Mouse (Mus musculus): ENCODE measurements around the gene Plxna4.

Gene Plxna4

GRCm38 (mm10) chr6:32479765-32480164 is 108.2 kb downstream of the Plxna4 start:
- H3K9me3 ChIP-seq (ENCODE audit: low read length): peaks cover 4% of the 10 kb centered on the region; the same call in 1 of the 2 replicates
- no peaks in the 10 kb centered on the region for H3K4me1 ChIP-seq (replicated peaks; ENCODE audit: low read depth, low read length)
- TF ChIP-seq CTCF (conservative IDR thresholded peaks at IDR 0.05; ENCODE audit: low read length) (no peak), NANOG (IDR thresholded peaks at IDR 0.05; ENCODE audit: borderline replicate concordance, low read length) (no peak), POU5F1 (IDR thresholded peaks at IDR 0.05; ENCODE audit: borderline replicate concordance, low read length) (no peak)
- H3K4me3 ChIP-seq (replicated peaks; ENCODE audit: low read length): no peak overlapping the region
- H3K27me3 ChIP-seq (ENCODE audit: insufficient read depth, low read length): no peaks in the 10 kb centered on the region
- no peaks in the 10 kb centered on the region for H3K36me3 ChIP-seq (ENCODE audit: insufficient read depth, low read length)

GRCm38 (mm10) chr6:32479193-32479758 is 108.7 kb downstream of the Plxna4 start:
- H3K4me1 ChIP-seq (replicated peaks; ENCODE audit: low read depth, low read length): no peaks in the 10 kb centered on the region
- H3K9me3 ChIP-seq (ENCODE audit: low read length): peaks cover 4% of the 10 kb centered on the region; the same call in 1 of the 2 replicates

GRCm38 (mm10) chr6:32475958-32476357 is 112.0 kb downstream of the Plxna4 start:
- Histone ChIP-seq H3K9me3 (ENCODE audit: low read length) (no peaks in the 10 kb centered on the region), H3K4me1 (replicated peaks; ENCODE audit: low read depth, low read length) (no peaks in the 10 kb centered on the region), H3K27me3 (ENCODE audit: insufficient read depth, low read length) (no peaks in the 10 kb centered on the region), H3K4me3 (replicated peaks; ENCODE audit: low read length) (no peak overlapping the region), H3K36me3 (ENCODE audit: insufficient read depth, low read length) (no peaks in the 10 kb centered on the region)
- no peak for TF ChIP-seq NANOG (IDR thresholded peaks at IDR 0.05; ENCODE audit: borderline replicate concordance, low read length)
- TF ChIP-seq POU5F1 (IDR thresholded peaks at IDR 0.05; ENCODE audit: borderline replicate concordance, low read length): no peak
- TF ChIP-seq CTCF (conservative IDR thresholded peaks at IDR 0.05; ENCODE audit: low read length): no peak

More at GRCm38 (mm10) chr6:32479193-32479758, 108.7 kb downstream of the Plxna4 start:
- no peak for TF ChIP-seq CTCF (conservative IDR thresholded peaks at IDR 0.05; ENCODE audit: low read length)
- TF ChIP-seq NANOG (IDR thresholded peaks at IDR 0.05; ENCODE audit: borderline replicate concordance, low read length): no peak
- TF ChIP-seq POU5F1 (IDR thresholded peaks at IDR 0.05; ENCODE audit: borderline replicate concordance, low read length): no peak
- Histone ChIP-seq H3K4me3 (replicated peaks; ENCODE audit: low read length) (no peak overlapping the region), H3K27me3 (ENCODE audit: insufficient read depth, low read length) (no peaks in the 10 kb centered on the region), H3K36me3 (ENCODE audit: insufficient read depth, low read length) (no peaks in the 10 kb centered on the region)

GRCm38 (mm10) chr6:32472062-32472461 is 115.9 kb downstream of the Plxna4 start:
- TF ChIP-seq CTCF (conservative IDR thresholded peaks at IDR 0.05; ENCODE audit: low read length) (no peak), POU5F1 (IDR thresholded peaks at IDR 0.05; ENCODE audit: borderline replicate concordance, low read length) (no peak), NANOG (IDR thresholded peaks at IDR 0.05; ENCODE audit: borderline replicate concordance, low read length) (no peak)
- no peaks in the 10 kb centered on the region for H3K4me1 ChIP-seq (replicated peaks; ENCODE audit: low read depth, low read length)

GRCm38 (mm10) chr6:32471639-32472038 is 116.4 kb downstream of the Plxna4 start:
- Histone ChIP-seq H3K9me3 (ENCODE audit: low read length) (no peaks in the 10 kb centered on the region), H3K4me3 (replicated peaks; ENCODE audit: low read length) (no peak overlapping the region), H3K27me3 (ENCODE audit: insufficient read depth, low read length) (no peaks in the 10 kb centered on the region), H3K4me1 (replicated peaks; ENCODE audit: low read depth, low read length) (no peaks in the 10 kb centered on the region), H3K36me3 (ENCODE audit: insufficient read depth, low read length) (no peaks in the 10 kb centered on the region)
- TF ChIP-seq POU5F1 (IDR thresholded peaks at IDR 0.05; ENCODE audit: borderline replicate concordance, low read length) (no peak), CTCF (conservative IDR thresholded peaks at IDR 0.05; ENCODE audit: low read length) (no peak), NANOG (IDR thresholded peaks at IDR 0.05; ENCODE audit: borderline replicate concordance, low read length) (no peak)

More at GRCm38 (mm10) chr6:32472062-32472461, 115.9 kb downstream of the Plxna4 start:
- no peaks in the 10 kb centered on the region for H3K27me3 ChIP-seq (ENCODE audit: insufficient read depth, low read length)
- H3K9me3 ChIP-seq (ENCODE audit: low read length): no peaks in the 10 kb centered on the region
- no peaks in the 10 kb centered on the region for H3K36me3 ChIP-seq (ENCODE audit: insufficient read depth, low read length)
- H3K4me3 ChIP-seq (replicated peaks; ENCODE audit: low read length): no peak overlapping the region

- no peak for TF ChIP-seq POU5F1 (IDR thresholded peaks at IDR 0.05; ENCODE audit: borderline replicate concordance, low read length)
- no peak for TF ChIP-seq CTCF (conservative IDR thresholded peaks at IDR 0.05; ENCODE audit: low read length)
- TF ChIP-seq NANOG (IDR thresholded peaks at IDR 0.05; ENCODE audit: borderline replicate concordance, low read length): no peak
- H3K4me3 ChIP-seq (replicated peaks; ENCODE audit: low read length): no peak overlapping the region
- no peaks in the 10 kb centered on the region for H3K27me3 ChIP-seq (ENCODE audit: insufficient read depth, low read length)
- H3K36me3 ChIP-seq (ENCODE audit: insufficient read depth, low read length): no peaks in the 10 kb centered on the region
- H3K4me1 ChIP-seq (replicated peaks; ENCODE audit: low read depth, low read length): no peaks in the 10 kb centered on the region
- H3K9me3 ChIP-seq (ENCODE audit: low read length): no peaks in the 10 kb centered on the region
These were observed 118.8 kb downstream of the Plxna4 start for GRCm38 (mm10) chr6:32469196-32469595.

GRCm38 (mm10) chr6:32465129-32465528 is 122.9 kb downstream of the Plxna4 start:
- Histone ChIP-seq H3K9me3 (ENCODE audit: low read length) (no peaks in the 10 kb centered on the region), H3K4me1 (replicated peaks; ENCODE audit: low read depth, low read length) (no peaks in the 10 kb centered on the region), H3K4me3 (replicated peaks; ENCODE audit: low read length) (no peak overlapping the region), H3K27me3 (ENCODE audit: insufficient read depth, low read length) (no peaks in the 10 kb centered on the region), H3K36me3 (ENCODE audit: insufficient read depth, low read length) (no peaks in the 10 kb centered on the region)
- TF ChIP-seq NANOG (IDR thresholded peaks at IDR 0.05; ENCODE audit: borderline replicate concordance, low read length) (no peak), CTCF (conservative IDR thresholded peaks at IDR 0.05; ENCODE audit: low read length) (no peak), POU5F1 (IDR thresholded peaks at IDR 0.05; ENCODE audit: borderline replicate concordance, low read length) (no peak)

- H3K36me3 ChIP-seq (ENCODE audit: insufficient read depth, low read length): no peaks in the 10 kb centered on the region
- no peaks in the 10 kb centered on the region for H3K9me3 ChIP-seq (ENCODE audit: low read length)
- TF ChIP-seq NANOG (IDR thresholded peaks at IDR 0.05; ENCODE audit: borderline replicate concordance, low read length) (no peak), POU5F1 (IDR thresholded peaks at IDR 0.05; ENCODE audit: borderline replicate concordance, low read length) (no peak), CTCF (conservative IDR thresholded peaks at IDR 0.05; ENCODE audit: low read length) (no peak)
- no peaks in the 10 kb centered on the region for H3K27me3 ChIP-seq (ENCODE audit: insufficient read depth, low read length)
- no peaks in the 10 kb centered on the region for H3K4me1 ChIP-seq (replicated peaks; ENCODE audit: low read depth, low read length)
- no peak overlapping the region for H3K4me3 ChIP-seq (replicated peaks; ENCODE audit: low read length)
These were observed 123.4 kb downstream of the Plxna4 start for GRCm38 (mm10) chr6:32464637-32465036.

GRCm38 (mm10) chr6:32464046-32464445 is 123.9 kb downstream of the Plxna4 start:
- no peak overlapping the region for H3K4me3 ChIP-seq (replicated peaks; ENCODE audit: low read length)
- no peaks in the 10 kb centered on the region for H3K36me3 ChIP-seq (ENCODE audit: insufficient read depth, low read length)
- H3K4me1 ChIP-seq (replicated peaks; ENCODE audit: low read depth, low read length): no peaks in the 10 kb centered on the region
- no peaks in the 10 kb centered on the region for H3K9me3 ChIP-seq (ENCODE audit: low read length)
- no peaks in the 10 kb centered on the region for H3K27me3 ChIP-seq (ENCODE audit: insufficient read depth, low read length)
- TF ChIP-seq CTCF (conservative IDR thresholded peaks at IDR 0.05; ENCODE audit: low read length) (no peak), NANOG (IDR thresholded peaks at IDR 0.05; ENCODE audit: borderline replicate concordance, low read length) (no peak), POU5F1 (IDR thresholded peaks at IDR 0.05; ENCODE audit: borderline replicate concordance, low read length) (no peak)

Data from E14TG2a.4 (cell line).